Mouse (Mus musculus) bone marrow, adult 2 months (tissue): Measurements from ENCODE around the gene Rel. TPM values are rescaled to one million over a fixed set of nuclear protein-coding genes. Genes with fewer than 3 reads are reported as not detected.

Experiments
- H3K27ac ChIP-seq: fragments of 200-500 bp; 2 replicates; pipeline ENCODE4 v1.5.1; 2012; ENCODE audit warnings: low read depth, mild to moderate bottlenecking, control low read depth, inconsistent platforms, low read length; ENCODE audit not compliant: control insufficient read depth, poor library complexity, insufficient read depth
- H3K4me1 ChIP-seq: fragments of 200-500 bp; 2 replicates; pipeline ENCODE4 v1.6.1; 2011; ENCODE audit warnings: low read length; ENCODE audit not compliant: control insufficient read depth, insufficient read depth
- H3K4me3 ChIP-seq: fragments of 200-500 bp; replicated peaks from 2 replicates; pipeline ENCODE3; 2011; ENCODE audit warnings: mild to moderate bottlenecking, low read depth, low read length, control low read depth; ENCODE audit not compliant: control insufficient read depth
- CTCF ChIP-seq: fragments of 200-500 bp; IDR thresholded peaks from 2 replicates; pipeline ENCODE4 v1.5.1; 2011; ENCODE audit warnings: low read length, control low read depth; ENCODE audit not compliant: control insufficient read depth, insufficient read depth
- POLR2A ChIP-seq: fragments of 200-500 bp; IDR thresholded peaks from 2 replicates; pipeline ENCODE4 v1.6.1; 2011; ENCODE audit warnings: low read depth, mild to moderate bottlenecking, control low read depth, low read length, borderline replicate concordance; ENCODE audit not compliant: control insufficient read depth
- WGBS: fragments of 180-500 bp; shearing (Covaris S2); methylation state at CpG from one replicate; pipeline ENCODE4 v1.1.7; 2018; 5-methylcytosine and 5-hydroxymethylcytosine counted together
- polyA plus RNA-seq: library from polyadenylated mRNA; stranded (reverse); fragments of >200 nt; gene quantifications from 2 replicates; pipeline ENCODE4 v1.2.4, GENCODE M21; 2011; ENCODE audit warnings: low replicate concordance; ENCODE audit not compliant: missing spikeins, insufficient read depth, insufficient read length

Gene Rel
- polyA plus RNA-seq, 1 experiment: 4.1 TPM

GRCm38 (mm10) chr11:23732840-23733239 lies 37.9 kb downstream of the Rel start:
- Histone ChIP-seq H3K4me1 (no peaks in the 10 kb centered on the region), H3K27ac (no peak overlapping the region), H3K4me3 (no peak overlapping the region)
- TF ChIP-seq POLR2A (no peak), CTCF (no peak)
- 67% methylated on average over 1 of the region's 1 CpGs for WGBS

GRCm38 (mm10) chr11:23730120-23730519 lies 40.6 kb downstream of the Rel start:
- Histone ChIP-seq H3K4me3 (no peak overlapping the region), H3K27ac (no peak overlapping the region), H3K4me1 (no peaks in the 10 kb centered on the region)
- WGBS: 69% methylated on average over 4 of the region's 4 CpGs
- no peak for TF ChIP-seq POLR2A
- no peak for TF ChIP-seq CTCF

GRCm38 (mm10) chr11:23728186-23728585 lies 42.6 kb downstream of the Rel start:
- no peaks in the 10 kb centered on the region for H3K4me1 ChIP-seq
- TF ChIP-seq CTCF: no peak
- TF ChIP-seq POLR2A: no peak
- H3K4me3 ChIP-seq: no peak overlapping the region
- 75% methylated on average over 2 of the region's 2 CpGs for WGBS
- no peak overlapping the region for H3K27ac ChIP-seq

- Histone ChIP-seq H3K27ac (no peak overlapping the region), H3K4me1 (no peaks in the 10 kb centered on the region)
- 80% methylated on average over 2 of the region's 2 CpGs for WGBS
These were observed 44.3 kb downstream of the Rel start for GRCm38 (mm10) chr11:23726441-23726840.

GRCm38 (mm10) chr11:23725850-23726249 lies 44.9 kb downstream of the Rel start:
- 88% methylated on average over 2 of the region's 2 CpGs for WGBS
- no peaks in the 10 kb centered on the region for H3K4me1 ChIP-seq
- TF ChIP-seq POLR2A: no peak
- no peak for TF ChIP-seq CTCF
- H3K4me3 ChIP-seq: no peak overlapping the region
- H3K27ac ChIP-seq: no peak overlapping the region

More at GRCm38 (mm10) chr11:23726441-23726840, 44.3 kb downstream of the Rel start:
- no peak for TF ChIP-seq CTCF
- no peak for TF ChIP-seq POLR2A
- H3K4me3 ChIP-seq: no peak overlapping the region

- TF ChIP-seq POLR2A (no peak), CTCF (no peak)
- H3K27ac ChIP-seq: no peak overlapping the region
These were observed 48.4 kb downstream of the Rel start for GRCm38 (mm10) chr11:23722326-23722725.

GRCm38 (mm10) chr11:23719825-23720224 lies 50.9 kb downstream of the Rel start:
- Histone ChIP-seq H3K27ac (no peak overlapping the region), H3K4me3 (no peak overlapping the region), H3K4me1 (no peaks in the 10 kb centered on the region)
- no peak for TF ChIP-seq CTCF
- TF ChIP-seq POLR2A: no peak
- WGBS: 76% methylated on average over 3 of the region's 3 CpGs

More at GRCm38 (mm10) chr11:23722326-23722725, 48.4 kb downstream of the Rel start:
- Histone ChIP-seq H3K4me3 (no peak overlapping the region), H3K4me1 (no peaks in the 10 kb centered on the region)
- WGBS: 83% methylated on average over 2 of the region's 2 CpGs

- Histone ChIP-seq H3K27ac (no peak overlapping the region), H3K4me1 (no peaks in the 10 kb centered on the region), H3K4me3 (no peak overlapping the region)
- no peak for TF ChIP-seq POLR2A
- no peak for TF ChIP-seq CTCF
- 80% methylated on average over 2 of the region's 2 CpGs for WGBS
These were observed 51.9 kb downstream of the Rel start for GRCm38 (mm10) chr11:23718856-23719255.

GRCm38 (mm10) chr11:23712299-23712698 lies 58.5 kb downstream of the Rel start:
- H3K4me1 ChIP-seq: no peaks in the 10 kb centered on the region
- no peak overlapping the region for H3K4me3 ChIP-seq
- 86% methylated on average over 3 of the region's 3 CpGs for WGBS
- TF ChIP-seq CTCF (no peak), POLR2A (no peak)
- H3K27ac ChIP-seq: no peak overlapping the region
